Mouse (Mus musculus): Measurements from ENCODE around the gene Sp3.
"Not testable (repeated sequence)": the region's sequence is repeated elsewhere in the genome, so short reads cannot be mapped to it uniquely, and the experiment has no call there.

Gene Sp3

GRCm38 (mm10) chr2:72916170-72916569 is 64.1 kb downstream of the Sp3 start:
- in situ Hi-C loops (cut with MboI): no loop called here

- in situ Hi-C loops (cut with MboI): no loop called here
Measured at GRCm38 (mm10) chr2:72915245-72915930, 64.9 kb downstream of the Sp3 start.

GRCm38 (mm10) chr2:72913458-72913760 is 66.8 kb downstream of the Sp3 start:
- in situ Hi-C loops (cut with MboI): no loop called here

- in situ Hi-C loops (cut with MboI): no loop called here
Measured at GRCm38 (mm10) chr2:72912708-72913457, 67.4 kb downstream of the Sp3 start.

- in situ Hi-C loops (cut with MboI): no loop called here
Measured at GRCm38 (mm10) chr2:72911527-72911926, 68.7 kb downstream of the Sp3 start.

- in situ Hi-C loops (cut with MboI): no loop called here
Measured at GRCm38 (mm10) chr2:72909046-72909445, 71.2 kb downstream of the Sp3 start.

- in situ Hi-C loops (cut with MboI): no loop called here
Measured at GRCm38 (mm10) chr2:72908191-72908910, 71.9 kb downstream of the Sp3 start.

- in situ Hi-C loops (cut with MboI): no loop called here
Measured at GRCm38 (mm10) chr2:72906745-72907144, 73.5 kb downstream of the Sp3 start.

GRCm38 (mm10) chr2:72902816-72903680 is 77.2 kb downstream of the Sp3 start:
- in situ Hi-C loops (cut with MboI): not testable (repeated sequence)

GRCm38 (mm10) chr2:72898782-72899305 is 81.4 kb downstream of the Sp3 start:
- in situ Hi-C loops (cut with MboI): no loop called here

- in situ Hi-C loops (cut with MboI): no loop called here
Measured at GRCm38 (mm10) chr2:72898094-72898781, 82.0 kb downstream of the Sp3 start.

GRCm38 (mm10) chr2:72889806-72890205 is 90.4 kb downstream of the Sp3 start:
- in situ Hi-C loops (cut with MboI): no loop called here
